ENCODE assay signal across 8 mouse cellular contexts in the genomic region with DNA sequence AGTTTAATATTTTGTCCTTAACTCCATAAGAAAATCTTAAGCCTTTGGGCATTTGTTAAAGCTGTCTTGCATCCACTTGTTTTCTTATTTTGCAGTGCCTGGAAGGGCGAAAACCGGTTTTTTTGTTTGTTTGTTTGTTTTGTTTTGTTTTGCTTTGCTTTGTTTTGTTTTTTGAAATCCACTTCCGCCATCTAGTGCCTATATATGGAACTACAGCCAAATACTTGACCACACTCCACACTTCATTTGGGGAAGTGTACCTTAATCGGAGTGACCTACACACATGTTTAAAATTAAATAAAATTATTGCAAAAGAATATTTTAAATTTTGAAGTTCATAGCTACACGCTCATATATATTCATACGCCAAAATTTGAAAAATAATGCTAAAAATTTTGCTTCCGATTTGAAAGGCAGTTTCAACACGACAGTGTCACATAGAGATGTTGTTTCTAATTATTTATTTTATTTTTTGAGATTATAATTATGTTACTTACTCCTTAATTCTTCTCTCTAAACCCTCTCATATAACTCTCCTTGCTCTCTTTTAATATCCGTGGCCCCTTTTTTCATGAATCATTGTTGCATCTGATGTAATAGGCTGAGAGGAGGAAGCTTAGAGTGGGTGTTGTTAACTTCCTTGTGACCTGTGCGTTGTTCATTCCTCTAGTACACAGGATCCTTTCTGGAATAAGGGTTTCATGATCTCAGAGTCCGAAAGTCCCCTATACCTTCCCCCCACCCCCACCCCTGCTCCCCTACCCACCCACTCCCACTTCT.
A peak's percentile ranks its signal among the peaks of the same experiment; 100 is the strongest.
DNase-seq lines count a peak whose midpoint lies in the region; TF ChIP-seq lines count a peak whose summit lies in the region.

No protein-coding gene starts in this region.

- H3K9me3 ChIP-seq in E14TG2a.4 (ENCODE audit: low read length), result no peaks in the 10 kb centered on the region

- H3K4me1 ChIP-seq in cerebellum, adult 2 months (ENCODE audit: control insufficient read depth, insufficient read depth, low read length), result no peaks in the 10 kb centered on the region
- H3K4me1 ChIP-seq in E14TG2a.4 (replicated peaks; ENCODE audit: low read depth, low read length), result no peaks in the 10 kb centered on the region

- TF ChIP-seq POLR2A in cerebellum, adult 2 months (IDR thresholded peaks at IDR 0.05; ENCODE audit: borderline replicate concordance, insufficient read depth, low read length), result no peak

- no peak overlapping the region for H3K27ac ChIP-seq in cerebellum, adult 2 months (ENCODE audit: insufficient read depth, low read length)

- TF ChIP-seq CTCF in cerebellum, adult 2 months (IDR thresholded peaks at IDR 0.05; ENCODE audit: borderline replicate concordance, insufficient read depth, low read depth, low read length), result 0 out of 2 replicates have a peak, but pooled peaks have one; percentile 8
- TF ChIP-seq CTCF in E14TG2a.4 (conservative IDR thresholded peaks at IDR 0.05; ENCODE audit: low read length), result peak; percentile 44; the same call in 1 of the 2 replicates

- 40% methylated on average over 11 of the region's 11 CpGs for WGBS in cerebellum, adult 2 months

- no peaks in the 10 kb centered on the region for H3K27me3 ChIP-seq in cerebellum, adult 2 months (ENCODE audit: control insufficient read depth, insufficient read depth, low read length)
- no peaks in the 10 kb centered on the region for H3K27me3 ChIP-seq in E14TG2a.4 (ENCODE audit: insufficient read depth, low read length)

- H3K4me3 ChIP-seq in cerebellum, adult 2 months (replicated peaks; ENCODE audit: insufficient read depth, low read depth, low read length), result no peak overlapping the region
- H3K4me3 ChIP-seq in E14TG2a.4 (replicated peaks; ENCODE audit: low read length), result no peak overlapping the region

- peak in 1 of 2 experiments; percentile 0 for DNase-seq in cerebellum, adult 2 months
- no peak for DNase-seq in cerebellum, adult 11-12 months
- peak; percentile 1 for DNase-seq in kidney, postnatal 14 days
- no peak for DNase-seq in kidney, adult 18-20 months
- peak; percentile 6 for DNase-seq in embryo, embryonic 10.5 days (ENCODE audit: low spot score)
- no peak for DNase-seq in urinary bladder, adult 2 months (ENCODE audit: low spot score)
- DNase-seq in gastrocnemius, postnatal 4 days (ENCODE audit: low spot score in 2 of 2), result no peak

- no peaks in the 10 kb centered on the region for H3K36me3 ChIP-seq in E14TG2a.4 (ENCODE audit: insufficient read depth, low read length)

Comparison
In these comparisons a context has a peak if more than half of its experiments do, and no peak if none do; other contexts are left out.
1. DNase-seq: peak in kidney, postnatal 14 days (single experiment) and embryo, embryonic 10.5 days (single experiment); none in cerebellum, adult 11-12 months (single experiment), kidney, adult 18-20 months (single experiment), urinary bladder, adult 2 months (single experiment) and gastrocnemius, postnatal 4 days (0 of 2).